Mouse (Mus musculus) heart, embryonic 10.5 days (tissue): Measurements from ENCODE around the gene Islr2. TPM values are rescaled to one million over a fixed set of nuclear protein-coding genes. Genes with fewer than 3 reads are reported as not detected.

Experiments
- DNase-seq: peaks from one replicate; pipeline ENCODE4 v3.0.0-alpha.2; 2017; ENCODE audit warnings: low spot score
- H3K27ac ChIP-seq: fragments of 300-500 bp; sonication (generic); 2 replicates; pipeline ENCODE4 v1.5.1; 2016; ENCODE audit warnings: mild to moderate bottlenecking
- H3K27me3 ChIP-seq: fragments of 300-500 bp; sonication (generic); 2 replicates; pipeline ENCODE4 v1.6.1; 2016; ENCODE audit warnings: mild to moderate bottlenecking; ENCODE audit not compliant: poor library complexity, insufficient read depth, severe bottlenecking
- H3K36me3 ChIP-seq: fragments of 300-500 bp; sonication (generic); 2 replicates; pipeline ENCODE4 v1.6.1; 2016; ENCODE audit warnings: mild to moderate bottlenecking, moderate library complexity
- H3K4me1 ChIP-seq: fragments of 300-500 bp; sonication (generic); 2 replicates; pipeline ENCODE4 v1.6.1; 2016; ENCODE audit warnings: mild to moderate bottlenecking
- H3K4me3 ChIP-seq: fragments of 300-500 bp; sonication (generic); 2 replicates; pipeline ENCODE4 v1.5.1; 2016; ENCODE audit warnings: mild to moderate bottlenecking, moderate library complexity
- H3K9me3 ChIP-seq: fragments of 300-500 bp; sonication (generic); 2 replicates; pipeline ENCODE4 v1.6.1; 2016; ENCODE audit warnings: mild to moderate bottlenecking, moderate library complexity
- WGBS: fragments of 180-500 bp; shearing (Covaris S2); methylation state at CpG from one replicate; pipeline ENCODE4 v1.1.7; 2016; 5-methylcytosine and 5-hydroxymethylcytosine counted together
- polyA plus RNA-seq: library from polyadenylated mRNA; unstranded; fragments of >200 nt; fragmentation: Nextera tagmentation; extraction: Ambion mirVana; gene quantifications from 2 replicates; pipeline ENCODE4 v1.2.1, GENCODE M21; 2016

Gene Islr2
- polyA plus RNA-seq, 1 experiment from 2014 or later, result not detected

GRCm38 (mm10) chr9:58169426-58169825, 34.7 kb downstream of the Islr2 start:
- WGBS, result 82% methylated on average over 6 of the region's 6 CpGs
- Histone ChIP-seq H3K27ac (no peak overlapping the region), H3K4me1 (peaks cover 6% of the 10 kb centered on the region), H3K4me3 (no peak overlapping the region), H3K9me3 (no peaks in the 10 kb centered on the region), H3K27me3 (no peaks in the 10 kb centered on the region), H3K36me3 (no peaks in the 10 kb centered on the region)
- no peak for DNase-seq

GRCm38 (mm10) chr9:58168880-58169279, 35.2 kb downstream of the Islr2 start:
- Histone ChIP-seq H3K27ac (peak overlapping the region; percentile 10; the same call in 1 of the 2 replicates), H3K9me3 (no peaks in the 10 kb centered on the region), H3K36me3 (no peaks in the 10 kb centered on the region), H3K4me3 (no peak overlapping the region), H3K4me1 (peaks cover 5% of the 10 kb centered on the region), H3K27me3 (no peaks in the 10 kb centered on the region)
- 74% methylated on average over 3 of the region's 3 CpGs for WGBS
- no peak for DNase-seq

- peaks cover 4% of the 10 kb centered on the region; the same call in 1 of the 2 replicates for H3K27me3 ChIP-seq
- no peak for DNase-seq
- H3K27ac ChIP-seq, result no peak overlapping the region
- H3K9me3 ChIP-seq, result no peaks in the 10 kb centered on the region
- WGBS, result 80% methylated on average over 1 of the region's 1 CpGs
- peaks cover 11% of the 10 kb centered on the region for H3K4me1 ChIP-seq
- no peaks in the 10 kb centered on the region for H3K36me3 ChIP-seq
- no peak overlapping the region for H3K4me3 ChIP-seq
Observed at GRCm38 (mm10) chr9:58165779-58166178, 38.3 kb downstream of the Islr2 start.

GRCm38 (mm10) chr9:58163146-58163545, 41.0 kb downstream of the Islr2 start:
- Histone ChIP-seq H3K9me3 (no peaks in the 10 kb centered on the region), H3K4me1 (peaks cover 29% of the 10 kb centered on the region), H3K4me3 (no peak overlapping the region), H3K27ac (0 out of 2 replicates have a peak overlapping the region, but pooled peaks have one; percentile 3), H3K36me3 (no peaks in the 10 kb centered on the region), H3K27me3 (peaks cover 10% of the 10 kb centered on the region; the same call in 1 of the 2 replicates)
- WGBS, result 56% methylated on average over 5 of the region's 5 CpGs
- DNase-seq, result no peak

GRCm38 (mm10) chr9:58162173-58162572, 41.9 kb downstream of the Islr2 start:
- no peak overlapping the region for H3K4me3 ChIP-seq
- H3K4me1 ChIP-seq, result peaks cover 39% of the 10 kb centered on the region
- H3K27ac ChIP-seq, result no peak overlapping the region
- no peaks in the 10 kb centered on the region for H3K9me3 ChIP-seq
- WGBS, result 79% methylated on average over 3 of the region's 3 CpGs
- H3K36me3 ChIP-seq, result no peaks in the 10 kb centered on the region
- H3K27me3 ChIP-seq, result peaks cover 20% of the 10 kb centered on the region
- peak; percentile 61 for DNase-seq

GRCm38 (mm10) chr9:58160315-58160714, 43.8 kb downstream of the Islr2 start:
- peaks cover 54% of the 10 kb centered on the region for H3K4me1 ChIP-seq
- WGBS, result 62% methylated on average over 5 of the region's 5 CpGs
- peaks cover 26% of the 10 kb centered on the region for H3K27me3 ChIP-seq
- no peaks in the 10 kb centered on the region for H3K9me3 ChIP-seq
- no peaks in the 10 kb centered on the region for H3K36me3 ChIP-seq
- H3K27ac ChIP-seq, result peak overlapping the region; percentile 42; the same call in 1 of the 2 replicates
- peak; percentile 68 for DNase-seq
- no peak overlapping the region for H3K4me3 ChIP-seq

GRCm38 (mm10) chr9:58159855-58160254, 44.3 kb downstream of the Islr2 start:
- no peak overlapping the region for H3K4me3 ChIP-seq
- no peaks in the 10 kb centered on the region for H3K9me3 ChIP-seq

GRCm38 (mm10) chr9:58158541-58159311, 45.4 kb downstream of the Islr2 start:
- WGBS, result 39% methylated on average over 7 of the region's 7 CpGs
- H3K4me1 ChIP-seq, result peaks cover 63% of the 10 kb centered on the region

More at GRCm38 (mm10) chr9:58159855-58160254, 44.3 kb downstream of the Islr2 start:
- DNase-seq, result peak; percentile 76
- WGBS, result 32% methylated on average over 4 of the region's 4 CpGs
- H3K27ac ChIP-seq, result peak overlapping the region; percentile 30; the same call in 1 of the 2 replicates
- peaks cover 26% of the 10 kb centered on the region for H3K27me3 ChIP-seq
- H3K4me1 ChIP-seq, result peaks cover 59% of the 10 kb centered on the region
- no peaks in the 10 kb centered on the region for H3K36me3 ChIP-seq

GRCm38 (mm10) chr9:58157838-58158237, 46.3 kb downstream of the Islr2 start:
- peaks cover 36% of the 10 kb centered on the region for H3K27me3 ChIP-seq
- no peaks in the 10 kb centered on the region for H3K9me3 ChIP-seq
- no peak overlapping the region for H3K4me3 ChIP-seq
- peaks cover 68% of the 10 kb centered on the region for H3K4me1 ChIP-seq
- 73% methylated on average over 13 of the region's 13 CpGs for WGBS
- peak overlapping the region; percentile 69 for H3K27ac ChIP-seq
- no peaks in the 10 kb centered on the region for H3K36me3 ChIP-seq
- DNase-seq, result peak; percentile 66

More at GRCm38 (mm10) chr9:58158541-58159311, 45.4 kb downstream of the Islr2 start:
- Histone ChIP-seq H3K36me3 (no peaks in the 10 kb centered on the region), H3K27ac (peak overlapping the region; percentile 69), H3K27me3 (peaks cover 27% of the 10 kb centered on the region), H3K4me3 (peak overlapping the region; percentile 8; the same call in 1 of the 2 replicates), H3K9me3 (no peaks in the 10 kb centered on the region)
- DNase-seq, result peak; percentile 75

GRCm38 (mm10) chr9:58156819-58157560, 47.1 kb downstream of the Islr2 start:
- 86% methylated on average over 22 of the region's 22 CpGs for WGBS
- Histone ChIP-seq H3K27me3 (peaks cover 36% of the 10 kb centered on the region), H3K27ac (peak overlapping the region; percentile 69; the same call in 1 of the 2 replicates), H3K4me3 (no peak overlapping the region), H3K36me3 (no peaks in the 10 kb centered on the region), H3K4me1 (peaks cover 68% of the 10 kb centered on the region), H3K9me3 (no peaks in the 10 kb centered on the region)
- peak; percentile 73 for DNase-seq

- DNase-seq, result peak; percentile 78
- peaks cover 65% of the 10 kb centered on the region for H3K4me1 ChIP-seq
Observed at GRCm38 (mm10) chr9:58155366-58155765, 48.8 kb downstream of the Islr2 start.

GRCm38 (mm10) chr9:58153095-58153494, 51.0 kb downstream of the Islr2 start:
- no peak overlapping the region for H3K4me3 ChIP-seq
- peaks cover 46% of the 10 kb centered on the region for H3K27me3 ChIP-seq
- no peaks in the 10 kb centered on the region for H3K9me3 ChIP-seq
- 73% methylated on average over 3 of the region's 3 CpGs for WGBS
- H3K27ac ChIP-seq, result no peak overlapping the region
- DNase-seq, result no peak
- peaks cover 5% of the 10 kb centered on the region; the same call in 1 of the 2 replicates for H3K36me3 ChIP-seq
- H3K4me1 ChIP-seq, result peaks cover 43% of the 10 kb centered on the region

More at GRCm38 (mm10) chr9:58155366-58155765, 48.8 kb downstream of the Islr2 start:
- Histone ChIP-seq H3K27me3 (peaks cover 40% of the 10 kb centered on the region), H3K36me3 (peaks cover 5% of the 10 kb centered on the region; the same call in 1 of the 2 replicates), H3K27ac (peak overlapping the region; percentile 24; the same call in 1 of the 2 replicates), H3K9me3 (no peaks in the 10 kb centered on the region), H3K4me3 (no peak overlapping the region)
- 50% methylated on average over 3 of the region's 3 CpGs for WGBS
